Mouse (Mus musculus): ENCODE results near the gene Rab5if.

Gene Rab5if

DNA sequence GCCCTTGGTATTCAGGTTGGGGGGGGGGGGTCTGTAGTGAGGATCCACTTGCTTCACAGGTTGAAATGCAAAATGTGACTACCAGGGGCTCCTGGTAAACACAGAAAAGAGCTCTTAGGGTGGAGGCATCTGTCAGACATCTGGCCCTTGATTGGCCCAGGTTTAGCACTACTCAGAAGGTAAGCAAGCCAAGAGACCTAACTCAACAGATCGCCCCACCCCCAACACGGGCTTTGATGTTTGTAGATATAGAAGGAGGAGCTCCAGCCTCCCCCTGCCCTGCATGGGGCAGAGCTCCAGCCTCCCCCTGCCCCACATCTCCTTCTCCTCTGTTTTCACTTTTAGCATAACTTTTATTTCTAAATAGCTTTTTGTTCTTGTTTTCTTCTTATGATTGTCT, 56.9 kb downstream of the Rab5if start:
- no peak for DNase-seq (ENCODE audit: extremely low read depth, insufficient read length, low spot score)

DNA sequence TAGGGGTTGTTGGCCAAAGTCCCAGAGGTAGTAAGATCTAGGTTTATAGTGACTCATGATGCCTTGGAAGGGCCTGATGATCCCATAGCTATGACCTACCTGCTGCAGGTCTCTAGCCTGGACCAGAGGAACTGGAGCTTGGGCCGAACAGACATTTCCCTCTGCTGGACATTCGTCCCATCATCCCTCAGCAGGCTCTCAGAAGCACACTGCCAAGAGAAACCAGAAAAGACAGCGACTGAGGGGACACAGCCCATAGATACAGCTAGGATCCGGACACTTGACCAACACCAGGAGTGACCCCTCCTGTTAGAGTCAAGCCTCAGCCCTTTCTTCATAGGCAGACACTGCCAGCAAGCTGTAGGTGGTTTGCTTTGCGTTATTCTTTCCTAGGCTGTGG, 60.1 kb downstream of the Rab5if start:
- no peak for DNase-seq (ENCODE audit: extremely low read depth, insufficient read length, low spot score)
